Mouse (Mus musculus): ENCODE data around the gene Ryr2. TPM values are rescaled to one million over a fixed set of nuclear protein-coding genes. Genes with fewer than 3 reads are reported as not detected.

The Ryr2 gene
- polyA plus RNA-seq, 2 experiments, result 0.16 to 0.19 TPM

DNA sequence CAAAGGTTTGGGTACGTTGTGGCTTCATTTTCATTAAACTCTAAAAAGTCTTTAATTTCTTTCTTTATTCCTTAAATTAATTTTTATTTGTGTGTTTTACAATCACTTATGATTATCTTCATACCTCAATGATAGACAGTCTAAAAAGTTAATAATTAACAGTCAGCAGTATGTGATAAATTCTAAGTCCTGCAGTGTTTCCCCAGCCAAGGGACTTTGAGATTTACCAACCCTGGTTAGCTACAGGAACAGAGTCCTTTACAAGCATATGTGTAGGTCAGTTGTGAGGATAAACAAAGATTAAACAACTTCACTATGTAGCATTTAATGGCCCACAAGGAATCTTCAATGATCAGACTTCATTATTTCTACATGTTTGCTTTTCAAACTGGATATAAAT, 410.2 kb downstream of the Ryr2 start:
- no peak overlapping the region for H3K4me2 ChIP-seq (ENCODE audit: low read depth)
- no peak overlapping the region for H3K9ac ChIP-seq (replicated peaks)
- no peaks in the 10 kb centered on the region for H3K36me3 ChIP-seq (replicated peaks; ENCODE audit: control insufficient read depth, insufficient read depth, low read depth)
- TF ChIP-seq EP300 (IDR thresholded peaks at IDR 0.05; ENCODE audit: low read depth) (no peak), CTCF (IDR thresholded peaks at IDR 0.05; ENCODE audit: low read depth) (no peak)
- H3K27ac ChIP-seq, result no peak overlapping the region
- no peaks in the 10 kb centered on the region for H3K4me1 ChIP-seq (replicated peaks; ENCODE audit: control insufficient read depth in 2 of 2, insufficient read depth in 2 of 2, low read length in 1 of 2)
- no peaks in the 10 kb centered on the region for H3K27me3 ChIP-seq (ENCODE audit: control insufficient read depth, insufficient read depth, low read length)
- no peak overlapping the region for H3K4me3 ChIP-seq (ENCODE audit: insufficient read depth in 1 of 2, low read depth in 2 of 2, low read length in 2 of 2)
- DNase-seq (ENCODE audit: low read depth in 3 of 3, low spot score in 3 of 3), result peak in 1 of 3 experiments; percentile 2
- ATAC-seq (ENCODE audit: insufficient read depth), result no peak
- H3K9me3 ChIP-seq (ENCODE audit: control insufficient read depth, low read length), result no peaks in the 10 kb centered on the region
- WGBS (ENCODE audit: insufficient replicate concordance), result 60% methylated on average over 1 of the region's 1 CpGs

- TF ChIP-seq EP300 (IDR thresholded peaks at IDR 0.05; ENCODE audit: low read depth), result no peak
- TF ChIP-seq CTCF (IDR thresholded peaks at IDR 0.05; ENCODE audit: low read depth), result no peak
- Histone ChIP-seq H3K4me3 (ENCODE audit: insufficient read depth in 1 of 2, low read depth in 2 of 2, low read length in 2 of 2) (no peak overlapping the region), H3K9me3 (ENCODE audit: control insufficient read depth, low read length) (no peaks in the 10 kb centered on the region), H3K36me3 (replicated peaks; ENCODE audit: control insufficient read depth, insufficient read depth, low read depth) (no peaks in the 10 kb centered on the region), H3K27me3 (ENCODE audit: control insufficient read depth, insufficient read depth, low read length) (no peaks in the 10 kb centered on the region), H3K4me1 (replicated peaks; ENCODE audit: control insufficient read depth in 2 of 2, insufficient read depth in 2 of 2, low read length in 1 of 2) (no peaks in the 10 kb centered on the region), H3K9ac (replicated peaks) (no peak overlapping the region), H3K4me2 (ENCODE audit: low read depth) (no peak overlapping the region), H3K27ac (no peak overlapping the region)
- ATAC-seq (ENCODE audit: insufficient read depth), result no peak
- WGBS (ENCODE audit: insufficient replicate concordance), result 79% methylated on average over 4 of the region's 4 CpGs
- DNase-seq (ENCODE audit: low read depth in 3 of 3, low spot score in 3 of 3), result no peak
Observed at GRCm38 (mm10) chr13:11681802-11682201, 424.9 kb downstream of the Ryr2 start.

DNA sequence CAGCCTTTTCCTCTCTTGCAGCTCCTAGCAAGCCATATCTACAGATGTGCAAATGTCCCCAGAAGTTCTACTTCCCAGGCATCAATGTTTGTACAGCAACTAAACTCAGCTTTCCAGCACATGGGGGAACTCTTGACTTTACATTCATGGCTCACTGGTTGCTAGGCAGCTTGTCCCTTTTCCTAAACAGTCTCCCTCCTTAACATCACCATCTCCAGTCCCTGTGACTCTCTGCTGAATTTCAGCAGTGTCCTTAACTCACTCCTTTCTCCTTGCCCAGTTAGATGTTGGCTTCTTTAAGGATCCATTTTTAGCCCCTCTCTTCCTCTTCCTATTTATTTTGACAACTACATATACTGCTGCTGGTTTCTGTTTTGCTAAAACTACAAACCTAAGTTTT, 443.9 kb downstream of the Ryr2 start:
- no peaks in the 10 kb centered on the region for H3K4me1 ChIP-seq (replicated peaks; ENCODE audit: control insufficient read depth in 2 of 2, insufficient read depth in 2 of 2, low read length in 1 of 2)
- H3K9me3 ChIP-seq (ENCODE audit: control insufficient read depth, low read length), result no peaks in the 10 kb centered on the region
- no peak overlapping the region for H3K27ac ChIP-seq
- DNase-seq (ENCODE audit: low read depth in 3 of 3, low spot score in 3 of 3), result no peak
- H3K4me3 ChIP-seq (ENCODE audit: insufficient read depth in 1 of 2, low read depth in 2 of 2, low read length in 2 of 2), result no peak overlapping the region
- ATAC-seq (ENCODE audit: insufficient read depth), result no peak
- no peak overlapping the region for H3K9ac ChIP-seq (replicated peaks)
- no peaks in the 10 kb centered on the region for H3K27me3 ChIP-seq (ENCODE audit: control insufficient read depth, insufficient read depth, low read length)
- H3K36me3 ChIP-seq (replicated peaks; ENCODE audit: control insufficient read depth, insufficient read depth, low read depth), result no peaks in the 10 kb centered on the region
- TF ChIP-seq CTCF (IDR thresholded peaks at IDR 0.05; ENCODE audit: low read depth) (no peak), EP300 (IDR thresholded peaks at IDR 0.05; ENCODE audit: low read depth) (no peak)
- H3K4me2 ChIP-seq (ENCODE audit: low read depth), result no peak overlapping the region

GRCm38 (mm10) chr13:11644846-11645245, 461.9 kb downstream of the Ryr2 start:
- TF ChIP-seq EP300 (IDR thresholded peaks at IDR 0.05; ENCODE audit: low read depth), result no peak
- no peak for TF ChIP-seq CTCF (IDR thresholded peaks at IDR 0.05; ENCODE audit: low read depth)
- Histone ChIP-seq H3K36me3 (replicated peaks; ENCODE audit: control insufficient read depth, insufficient read depth, low read depth) (no peaks in the 10 kb centered on the region), H3K4me1 (replicated peaks; ENCODE audit: control insufficient read depth in 2 of 2, insufficient read depth in 2 of 2, low read length in 1 of 2) (no peaks in the 10 kb centered on the region), H3K27me3 (ENCODE audit: control insufficient read depth, insufficient read depth, low read length) (no peaks in the 10 kb centered on the region), H3K4me3 (ENCODE audit: insufficient read depth in 1 of 2, low read depth in 2 of 2, low read length in 2 of 2) (no peak overlapping the region), H3K9ac (replicated peaks) (no peak overlapping the region), H3K9me3 (ENCODE audit: control insufficient read depth, low read length) (no peaks in the 10 kb centered on the region), H3K27ac (no peak overlapping the region), H3K4me2 (ENCODE audit: low read depth) (no peak overlapping the region)
- 74% methylated on average over 1 of the region's 1 CpGs for WGBS (ENCODE audit: insufficient replicate concordance)
- ATAC-seq (ENCODE audit: insufficient read depth) (no peak), DNase-seq (ENCODE audit: low read depth in 3 of 3, low spot score in 3 of 3) (no peak)

DNA sequence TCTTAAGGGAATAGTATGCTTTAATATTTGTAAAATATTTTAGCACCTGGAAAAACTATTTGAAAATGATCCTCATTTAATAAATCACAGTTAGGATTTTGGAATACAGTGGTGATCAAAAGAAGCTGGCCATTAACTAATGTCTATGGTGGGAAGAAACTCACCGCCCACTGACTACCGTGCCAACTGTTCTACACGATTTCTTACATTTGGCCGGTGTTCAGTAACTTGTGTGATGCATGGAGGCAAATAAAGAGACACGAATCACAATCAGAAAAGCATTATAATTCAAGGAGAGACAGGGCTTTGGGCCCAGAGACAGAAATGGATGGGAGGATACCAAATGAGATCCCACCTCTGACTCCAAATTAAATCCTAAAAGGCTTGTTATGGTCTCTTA, 470.4 kb downstream of the Ryr2 start:
- no peak for TF ChIP-seq CTCF (IDR thresholded peaks at IDR 0.05; ENCODE audit: low read depth)
- TF ChIP-seq EP300 (IDR thresholded peaks at IDR 0.05; ENCODE audit: low read depth), result no peak
- Histone ChIP-seq H3K9me3 (ENCODE audit: control insufficient read depth, low read length) (no peaks in the 10 kb centered on the region), H3K4me3 (ENCODE audit: insufficient read depth in 1 of 2, low read depth in 2 of 2, low read length in 2 of 2) (no peak overlapping the region), H3K4me1 (replicated peaks; ENCODE audit: control insufficient read depth in 2 of 2, insufficient read depth in 2 of 2, low read length in 1 of 2) (no peaks in the 10 kb centered on the region), H3K9ac (replicated peaks) (no peak overlapping the region), H3K36me3 (replicated peaks; ENCODE audit: control insufficient read depth, insufficient read depth, low read depth) (no peaks in the 10 kb centered on the region), H3K27ac (no peak overlapping the region), H3K27me3 (ENCODE audit: control insufficient read depth, insufficient read depth, low read length) (no peaks in the 10 kb centered on the region), H3K4me2 (ENCODE audit: low read depth) (no peak overlapping the region)
- WGBS (ENCODE audit: insufficient replicate concordance), result 64% methylated on average over 5 of the region's 5 CpGs
- ATAC-seq (ENCODE audit: insufficient read depth) (no peak), DNase-seq (ENCODE audit: low read depth in 3 of 3, low spot score in 3 of 3) (no peak)

Data from liver, embryonic 14.5 days (tissue).